ENCODE assay signal across 1 mouse cellular context in the genomic region with DNA sequence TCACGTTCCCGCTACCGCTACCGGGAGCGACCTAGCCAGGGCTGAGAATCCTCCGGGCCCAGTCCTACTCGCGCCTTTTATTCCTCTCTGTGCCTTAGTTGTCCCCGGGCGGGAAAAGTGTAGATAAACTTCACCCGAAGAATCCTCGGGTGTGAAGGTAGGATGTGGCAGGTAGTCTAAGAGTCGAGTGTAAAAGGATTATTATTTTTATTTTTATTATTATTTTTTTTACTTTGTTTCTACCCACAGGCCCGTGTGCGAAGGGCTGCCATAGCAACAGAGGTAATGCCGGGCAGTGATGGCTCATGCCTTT.
TF ChIP-seq lines count a peak whose summit lies in the region.

Gene Dis3l (minus strand): TSS at position 35 of the 313 bp plus-strand sequence.

TF ChIP-seq in MEL, 35 proteins besides CTCF, POLR2A, EP300 and RAD21 (continued from another document):
- TF ChIP-seq BHLHE40 (IDR thresholded peaks at IDR 0.05; ENCODE audit: borderline replicate concordance, low read depth, low read length), result no peak
- TF ChIP-seq NRF1 (IDR thresholded peaks at IDR 0.05; ENCODE audit: insufficient read depth, low read depth, low read length, poor library complexity, severe bottlenecking), result no peak
- peak; percentile 64; the same call in 1 of the 2 replicates for TF ChIP-seq E2F4 (IDR thresholded peaks at IDR 0.05; ENCODE audit: borderline replicate concordance, low read depth, low read length)
- TF ChIP-seq GABPA (IDR thresholded peaks at IDR 0.05; ENCODE audit: low read depth, low read length), result no peak
- TF ChIP-seq ZC3H11A (IDR thresholded peaks at IDR 0.05; ENCODE audit: low read depth, low read length), result no peak
- TF ChIP-seq MAX (IDR thresholded peaks at IDR 0.05; ENCODE audit: low read length), result no peak
- no peak for TF ChIP-seq MYC (IDR thresholded peaks at IDR 0.05; ENCODE audit: low read depth, low read length)
